Mouse (Mus musculus) cerebellum, postnatal 4 days (tissue): Measurements from ENCODE around the gene Ncoa3.
A peak's percentile ranks its signal among the peaks of the same experiment; 100 is the strongest.

Experiments used
- DNase-seq, 2 experiments: peaks; one replicate each; pipeline ENCODE4 v3.0.0; 2022; ENCODE audit warnings: low spot score in 2 of 2, mixed read lengths in 1 of 2

Ncoa3 gene

GRCm38 (mm10) chr2:166100309-166101262, 108.2 kb downstream of the Ncoa3 start:
- DNase-seq: no peak

- DNase-seq: no peak
Measured at GRCm38 (mm10) chr2:166102893-166103292, 110.5 kb downstream of the Ncoa3 start.

GRCm38 (mm10) chr2:166105911-166106310, 113.5 kb downstream of the Ncoa3 start:
- DNase-seq: no peak

GRCm38 (mm10) chr2:166106631-166107030, 114.2 kb downstream of the Ncoa3 start:
- DNase-seq: peak in 1 of 2 experiments; percentile 23

GRCm38 (mm10) chr2:166107911-166108310, 115.5 kb downstream of the Ncoa3 start:
- DNase-seq: no peak

- DNase-seq: peak; percentile 79 to 86
Measured at GRCm38 (mm10) chr2:166108326-166108725, 115.9 kb downstream of the Ncoa3 start.

GRCm38 (mm10) chr2:166110764-166111163, 118.3 kb downstream of the Ncoa3 start:
- DNase-seq: no peak

- DNase-seq: no peak
Measured at GRCm38 (mm10) chr2:166111238-166111637, 118.8 kb downstream of the Ncoa3 start.

GRCm38 (mm10) chr2:166111831-166112250, 119.4 kb downstream of the Ncoa3 start:
- DNase-seq: no peak

- no peak for DNase-seq
Measured at GRCm38 (mm10) chr2:166112986-166113385, 120.5 kb downstream of the Ncoa3 start.

GRCm38 (mm10) chr2:166115571-166116277, 123.3 kb downstream of the Ncoa3 start:
- no peak for DNase-seq

- no peak for DNase-seq
Measured at GRCm38 (mm10) chr2:166116278-166116608, 123.8 kb downstream of the Ncoa3 start.

GRCm38 (mm10) chr2:166116704-166117103, 124.3 kb downstream of the Ncoa3 start:
- DNase-seq: no peak

- no peak for DNase-seq
Measured at GRCm38 (mm10) chr2:166119992-166120391, 127.6 kb downstream of the Ncoa3 start.

GRCm38 (mm10) chr2:166121681-166122355, 129.4 kb downstream of the Ncoa3 start:
- DNase-seq: no peak

GRCm38 (mm10) chr2:166122781-166123180, 130.3 kb downstream of the Ncoa3 start:
- no peak for DNase-seq
